8 mouse cellular contexts compared by ENCODE assay signal in the genomic region with DNA sequence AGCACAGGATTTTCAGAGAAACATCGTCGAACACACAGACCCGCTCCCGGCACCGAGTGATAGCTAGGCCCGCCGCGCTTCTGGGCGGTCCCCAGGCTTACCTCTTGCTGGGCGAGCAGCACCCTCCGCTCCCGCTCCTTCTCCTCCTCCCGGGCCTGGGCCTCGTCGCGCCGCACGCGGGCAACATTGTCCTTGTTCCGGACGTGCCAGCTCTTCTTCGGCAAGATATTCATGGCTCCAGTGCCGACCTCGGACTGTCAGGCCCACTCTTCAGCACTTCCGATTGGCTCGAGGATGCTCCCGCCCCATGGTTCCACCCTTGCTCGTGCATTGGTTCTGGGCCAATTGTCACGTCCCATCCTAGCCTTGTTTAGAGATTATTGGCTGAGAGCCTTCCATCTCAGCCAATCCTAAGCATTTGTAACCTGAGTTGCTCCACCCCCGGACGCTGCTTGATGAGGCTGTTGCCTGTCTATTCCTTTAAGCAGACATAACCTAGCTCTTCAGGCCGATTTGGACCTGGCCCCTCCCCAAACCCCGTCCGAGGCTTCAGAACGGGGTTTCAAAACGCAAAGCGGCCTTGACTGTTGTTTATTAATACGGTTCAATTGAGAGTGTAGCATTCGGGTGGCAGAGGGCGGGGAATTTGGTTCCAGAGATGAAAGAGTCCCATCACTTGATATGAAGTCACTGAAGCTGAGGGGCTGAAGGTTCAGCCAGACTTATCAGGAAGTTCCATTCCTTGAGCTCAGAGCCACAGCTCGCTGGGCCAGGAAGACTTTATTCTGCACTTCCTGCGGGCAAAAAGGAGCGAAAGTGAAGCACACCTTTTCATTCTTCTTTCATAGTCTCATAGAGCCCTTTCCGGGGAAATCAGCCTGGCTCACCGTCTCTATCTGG. TPM values are rescaled to one million over a fixed set of nuclear protein-coding genes. Genes with fewer than 3 reads are reported as not detected.
A peak's percentile ranks its signal among the peaks of the same experiment; 100 is the strongest.
DNase-seq lines count a peak whose midpoint lies in the region; ATAC-seq lines count a peak whose summit lies in the region.

Gene Leng1, minus strand, starts transcription at position 626 of the 900 bp plus-strand sequence.

- 5% methylated on average over 45 of the region's 45 CpGs for WGBS in hindbrain, embryonic 15.5 days

- H3K36me3 ChIP-seq in hindbrain, embryonic 15.5 days = peaks cover 21% of the 10 kb centered on the region

- peak; percentile 95 for DNase-seq in T-cell, adult 2 months (ENCODE audit: low spot score)
- peak; percentile 95 to 96 for DNase-seq in cerebellum, postnatal 36 days
- DNase-seq in frontal cortex, postnatal 36 days (ENCODE audit: low spot score in 2 of 2) = peak; percentile 96 to 98
- DNase-seq in left cerebral cortex, adult 11 months (ENCODE audit: low spot score) = peak; percentile 94
- peak; percentile 97 for DNase-seq in lung, postnatal 4 days
- peak; percentile 90 for DNase-seq in retina, postnatal 7 days (ENCODE audit: low read depth, low spot score)
- DNase-seq in urinary bladder, adult 2 months (ENCODE audit: low spot score) = peak; percentile 86

- peak; percentile 99 for ATAC-seq in hindbrain, embryonic 15.5 days (ENCODE audit: low FRiP score, low read depth)

- peaks cover 15% of the 10 kb centered on the region for H3K4me1 ChIP-seq in hindbrain, embryonic 15.5 days (replicated peaks)

- no peaks in the 10 kb centered on the region for H3K9me3 ChIP-seq in hindbrain, embryonic 15.5 days

- H3K27me3 ChIP-seq in hindbrain, embryonic 15.5 days = no peaks in the 10 kb centered on the region

- peak within 1 kb of the TSS; percentile 57 for H3K9ac ChIP-seq in hindbrain, embryonic 15.5 days

- H3K4me2 ChIP-seq in hindbrain, embryonic 15.5 days = peak within 1 kb of the TSS; percentile 77

- peak within 1 kb of the TSS; percentile 59 for H3K4me3 ChIP-seq in hindbrain, embryonic 15.5 days

- H3K27ac ChIP-seq in hindbrain, embryonic 15.5 days (replicated peaks) = peak within 1 kb of the TSS; percentile 81

RNA-seq across cellular contexts. Expression of gene Leng1, which starts in this region (rescaled TPM):
- 15.3 and 17.1 TPM in 2 replicates for polyA plus RNA-seq in hindbrain, embryonic 15.5 days (2015; fragmentation: Nextera tagmentation; extraction: Ambion mirVana)
- 14.0 and 14.8 TPM in 2 replicates for polyA plus RNA-seq in urinary bladder, adult 2 months (2012; rRNA removed)

Comparison
In these comparisons a context has a peak if more than half of its experiments do, and no peak if none do; other contexts are left out.
1. Peak in every context shown above with its lines: DNase-seq, ATAC-seq, H3K4me3 ChIP-seq and H3K27ac ChIP-seq.